In the genomic region with DNA sequence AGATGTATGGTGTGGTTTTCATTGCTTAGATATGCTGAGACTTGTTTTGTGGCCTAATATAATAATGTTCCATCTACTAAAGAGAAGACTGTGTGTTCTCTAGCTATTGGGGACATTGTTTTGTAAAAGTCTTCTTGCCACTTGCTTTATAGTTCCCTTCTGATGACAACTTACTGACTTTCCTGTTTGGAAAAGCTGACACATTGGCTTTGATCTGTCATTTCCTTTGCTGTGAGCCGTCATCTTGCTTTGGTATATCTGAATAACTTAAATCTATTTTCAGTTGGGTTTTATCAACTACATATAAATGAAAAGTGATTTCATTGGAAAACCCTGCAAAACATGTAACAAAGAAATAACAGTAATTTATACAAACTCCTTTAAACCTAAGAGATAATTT, we compare ENCODE assay signal across 13 mouse cellular contexts.
"Had no signal": no experiment of that assay in that cellular context is flagged by ENCODE, and none has a peak within 500 bp of the region (broad histone marks: within the 10 kb centered on the region; RNA-seq: fewer than 3 reads in every experiment).

No protein-coding gene starts in this region.

- H3K9me3 ChIP-seq: liver, embryonic 13.5 days; lung, embryonic 15.5 days; midbrain, embryonic 12.5 days; midbrain, embryonic 15.5 days; neural tube, embryonic 13.5 days had no signal

- H3K27ac ChIP-seq: kidney, postnatal 0 days; left cerebral cortex, adult 2 months; liver, embryonic 13.5 days; lung, embryonic 15.5 days; macrophage; midbrain, embryonic 12.5 days; midbrain, embryonic 15.5 days; neural tube, embryonic 13.5 days had no signal

- DNase-seq: kidney, adult 2 months; layer of hippocampus, postnatal 36 days; liver, embryonic 13.5 days; lung, postnatal 14 days; thymus, adult 18-20 months; thymus, postnatal 36 days had no signal

- H3K4me2 ChIP-seq: liver, embryonic 13.5 days; lung, embryonic 15.5 days; midbrain, embryonic 12.5 days; midbrain, embryonic 15.5 days; neural tube, embryonic 13.5 days had no signal

- H3K4me1 ChIP-seq: midbrain, embryonic 12.5 days; midbrain, embryonic 15.5 days had no signal

- H3K27me3 ChIP-seq: liver, embryonic 13.5 days; lung, embryonic 15.5 days; midbrain, embryonic 12.5 days; midbrain, embryonic 15.5 days; neural tube, embryonic 13.5 days had no signal

- H3K36me3 ChIP-seq: liver, embryonic 13.5 days; lung, embryonic 15.5 days; midbrain, embryonic 12.5 days; midbrain, embryonic 15.5 days had no signal

- ATAC-seq: midbrain, embryonic 15.5 days had no signal

- H3K9ac ChIP-seq: liver, embryonic 13.5 days; lung, embryonic 15.5 days; midbrain, embryonic 12.5 days; midbrain, embryonic 15.5 days; neural tube, embryonic 13.5 days had no signal

- H3K4me3 ChIP-seq: left cerebral cortex, adult 2 months; liver, embryonic 13.5 days; lung, embryonic 15.5 days; midbrain, embryonic 12.5 days; midbrain, embryonic 15.5 days; neural tube, embryonic 13.5 days had no signal
